Mouse (Mus musculus) lung, postnatal 0 days (tissue): ENCODE measurements at regions not wholly inside any gene's neighbourhood (a gene's known extent, or its start where the extent isn't known, plus 50 kb on each side); places are given as distances from the start of the nearest gene placed in this dataset.

Experiments used
- CTCF ChIP-seq: IDR thresholded peaks from 2 replicates; pipeline ENCODE4 v1.5.1; 2016; ENCODE audit warnings: antibody characterized with exemption, mild to moderate bottlenecking
- EP300 ChIP-seq: IDR thresholded peaks from 2 replicates; pipeline ENCODE4 v1.6.1; 2016; ENCODE audit warnings: antibody characterized with exemption, mild to moderate bottlenecking, control low read depth

- TF ChIP-seq CTCF (no peak), EP300 (no peak)
These were observed 263.1 kb upstream of the Lyplal1 start for GRCm38 (mm10) chr1:186379938-186380847.
